Mouse (Mus musculus) hindbrain, embryonic 12.5 days (tissue): Measurements from ENCODE around the gene Pipox. TPM values are rescaled to one million over a fixed set of nuclear protein-coding genes. Genes with fewer than 3 reads are reported as not detected.

ENCODE experiments used
- ATAC-seq: fragments of 200-750 bp; cut with Nextera tagmentation; 2 replicates; pipeline ENCODE4 v1.8.0; 2017; ENCODE audit warnings: moderate TSS enrichment; ENCODE audit not compliant: low FRiP score
- H3K27ac ChIP-seq: fragments of 300-500 bp; sonication (generic); 2 replicates; pipeline ENCODE4 v1.5.1; 2016; ENCODE audit warnings: mild to moderate bottlenecking
- H3K27me3 ChIP-seq: fragments of 300-500 bp; sonication (generic); 2 replicates; pipeline ENCODE4 v1.6.1; 2016; ENCODE audit warnings: mild to moderate bottlenecking
- H3K36me3 ChIP-seq: fragments of 300-500 bp; sonication (generic); 2 replicates; pipeline ENCODE4 v1.6.1; 2016; ENCODE audit warnings: mild to moderate bottlenecking
- H3K4me1 ChIP-seq: fragments of 300-500 bp; sonication (generic); 2 replicates; pipeline ENCODE4 v1.6.1; 2016
- H3K4me2 ChIP-seq: fragments of 300-500 bp; sonication (generic); replicated peaks from 2 replicates; pipeline ENCODE4 v1.6.1; 2016; ENCODE audit warnings: mild to moderate bottlenecking
- H3K4me3 ChIP-seq: fragments of 300-500 bp; sonication (generic); 2 replicates; pipeline ENCODE4 v1.5.1; 2016; ENCODE audit warnings: mild to moderate bottlenecking
- H3K9ac ChIP-seq: fragments of 300-500 bp; sonication (generic); 2 replicates; pipeline ENCODE4 v1.6.1; 2016; ENCODE audit warnings: mild to moderate bottlenecking, moderate library complexity
- H3K9me3 ChIP-seq: fragments of 300-500 bp; sonication (generic); replicated peaks from 2 replicates; pipeline ENCODE4 v1.6.1; 2016; ENCODE audit warnings: mild to moderate bottlenecking
- WGBS: fragments of 180-500 bp; shearing (Covaris S2); methylation state at CpG from one replicate; pipeline ENCODE4 v1.1.7; 2016; 5-methylcytosine and 5-hydroxymethylcytosine counted together
- polyA plus RNA-seq: library from polyadenylated mRNA; unstranded; fragments of >200 nt; fragmentation: Nextera tagmentation; extraction: Ambion mirVana; gene quantifications from 2 replicates; pipeline ENCODE4 v1.2.1, GENCODE M21; 2016

The Pipox gene
- polyA plus RNA-seq, 1 experiment from 2014 or later = 5.0 TPM

GRCm38 (mm10) chr11:77890648-77891258 is 3.1 kb downstream of the Pipox start:
- Histone ChIP-seq H3K36me3 (no peaks in the 10 kb centered on the region), H3K27me3 (peaks cover 15% of the 10 kb centered on the region), H3K4me3 (no peak overlapping the region), H3K9me3 (no peaks in the 10 kb centered on the region), H3K9ac (no peak overlapping the region), H3K27ac (0 out of 2 replicates have a peak overlapping the region, but pooled peaks have one; percentile 23), H3K4me1 (peaks cover 71% of the 10 kb centered on the region), H3K4me2 (no peak overlapping the region)
- 47% methylated on average over 2 of the region's 2 CpGs for WGBS
- no peak for ATAC-seq

- no peak overlapping the region for H3K4me2 ChIP-seq
- WGBS = 57% methylated on average over 2 of the region's 2 CpGs
- ATAC-seq = no peak
These were observed 4.4 kb downstream of the Pipox start for GRCm38 (mm10) chr11:77889484-77889883.

GRCm38 (mm10) chr11:77888846-77889245 is 5.0 kb downstream of the Pipox start:
- Histone ChIP-seq H3K27ac (peak overlapping the region; percentile 45; the same call in 1 of the 2 replicates), H3K4me3 (no peak overlapping the region), H3K27me3 (peaks cover 18% of the 10 kb centered on the region), H3K36me3 (no peaks in the 10 kb centered on the region), H3K9ac (no peak overlapping the region), H3K9me3 (no peaks in the 10 kb centered on the region), H3K4me2 (no peak overlapping the region), H3K4me1 (peaks cover 75% of the 10 kb centered on the region)
- ATAC-seq = no peak
- 90% methylated on average over 5 of the region's 5 CpGs for WGBS

More at GRCm38 (mm10) chr11:77889484-77889883, 4.4 kb downstream of the Pipox start:
- Histone ChIP-seq H3K4me3 (no peak overlapping the region), H3K36me3 (no peaks in the 10 kb centered on the region), H3K27me3 (peaks cover 15% of the 10 kb centered on the region), H3K9me3 (no peaks in the 10 kb centered on the region), H3K27ac (no peak overlapping the region), H3K9ac (no peak overlapping the region), H3K4me1 (peaks cover 75% of the 10 kb centered on the region)

- Histone ChIP-seq H3K4me1 (peaks cover 62% of the 10 kb centered on the region), H3K4me2 (peak overlapping the region; percentile 17; the same call in 1 of the 2 replicates), H3K27ac (peak overlapping the region; percentile 87), H3K27me3 (peaks cover 26% of the 10 kb centered on the region), H3K9me3 (no peaks in the 10 kb centered on the region), H3K36me3 (no peaks in the 10 kb centered on the region), H3K9ac (peak overlapping the region; percentile 20), H3K4me3 (no peak overlapping the region)
- WGBS = 24% methylated on average over 17 of the region's 17 CpGs
- ATAC-seq = peak; percentile 76
These were observed 6.4 kb downstream of the Pipox start for GRCm38 (mm10) chr11:77887373-77887960.

GRCm38 (mm10) chr11:77885246-77885575 is 8.7 kb downstream of the Pipox start:
- 32% methylated on average over 8 of the region's 8 CpGs for WGBS
- Histone ChIP-seq H3K27ac (peak overlapping the region; percentile 87), H3K9ac (peak overlapping the region; percentile 35; the same call in 1 of the 2 replicates), H3K9me3 (no peaks in the 10 kb centered on the region), H3K4me1 (peaks cover 46% of the 10 kb centered on the region), H3K4me3 (no peak overlapping the region), H3K27me3 (peaks cover 30% of the 10 kb centered on the region), H3K36me3 (no peaks in the 10 kb centered on the region), H3K4me2 (peak overlapping the region; percentile 16)
- peak; percentile 82 for ATAC-seq

- 29% methylated on average over 10 of the region's 10 CpGs for WGBS
- Histone ChIP-seq H3K4me3 (no peak overlapping the region), H3K4me1 (peaks cover 46% of the 10 kb centered on the region), H3K9ac (peak overlapping the region; percentile 35; the same call in 1 of the 2 replicates), H3K27ac (peak overlapping the region; percentile 87), H3K9me3 (no peaks in the 10 kb centered on the region), H3K4me2 (peak overlapping the region; percentile 16; the same call in 1 of the 2 replicates), H3K36me3 (no peaks in the 10 kb centered on the region), H3K27me3 (peaks cover 27% of the 10 kb centered on the region)
- ATAC-seq = peak; percentile 6; the same call in 1 of the 2 replicates
These were observed 9.2 kb downstream of the Pipox start for GRCm38 (mm10) chr11:77884524-77885245.

- no peak for ATAC-seq
- no peak overlapping the region for H3K4me2 ChIP-seq
- no peak overlapping the region for H3K9ac ChIP-seq
- H3K9me3 ChIP-seq = no peaks in the 10 kb centered on the region
- H3K27ac ChIP-seq = peak overlapping the region; percentile 69
- no peaks in the 10 kb centered on the region for H3K36me3 ChIP-seq
- H3K27me3 ChIP-seq = peaks cover 13% of the 10 kb centered on the region
- H3K4me1 ChIP-seq = peaks cover 44% of the 10 kb centered on the region
- WGBS = 48% methylated on average over 11 of the region's 11 CpGs
- no peak overlapping the region for H3K4me3 ChIP-seq
These were observed 17.1 kb downstream of the Pipox start for GRCm38 (mm10) chr11:77876760-77877148.

- WGBS = 55% methylated on average over 26 of the region's 26 CpGs
- H3K27ac ChIP-seq = peak overlapping the region; percentile 69
- no peaks in the 10 kb centered on the region for H3K9me3 ChIP-seq
- H3K9ac ChIP-seq = no peak overlapping the region
- ATAC-seq = 0 out of 2 replicates have a peak, but pooled peaks have one; percentile 18
- peaks cover 9% of the 10 kb centered on the region; the same call in 1 of the 2 replicates for H3K27me3 ChIP-seq
- H3K4me1 ChIP-seq = peaks cover 50% of the 10 kb centered on the region
- no peak overlapping the region for H3K4me3 ChIP-seq
- no peaks in the 10 kb centered on the region for H3K36me3 ChIP-seq
- no peak overlapping the region for H3K4me2 ChIP-seq
These were observed 17.8 kb downstream of the Pipox start for GRCm38 (mm10) chr11:77875847-77876759.

GRCm38 (mm10) chr11:77875269-77875668 is 18.6 kb downstream of the Pipox start:
- no peaks in the 10 kb centered on the region for H3K36me3 ChIP-seq
- peaks cover 9% of the 10 kb centered on the region; the same call in 1 of the 2 replicates for H3K27me3 ChIP-seq
- 28% methylated on average over 5 of the region's 5 CpGs for WGBS
- no peaks in the 10 kb centered on the region for H3K9me3 ChIP-seq
- peaks cover 51% of the 10 kb centered on the region for H3K4me1 ChIP-seq
- peak overlapping the region; percentile 69 for H3K27ac ChIP-seq
- H3K9ac ChIP-seq = no peak overlapping the region
- peak; percentile 74 for ATAC-seq
- no peak overlapping the region for H3K4me2 ChIP-seq
- no peak overlapping the region for H3K4me3 ChIP-seq

- peak overlapping the region; percentile 69; the same call in 1 of the 2 replicates for H3K27ac ChIP-seq
- H3K27me3 ChIP-seq = peaks cover 9% of the 10 kb centered on the region; the same call in 1 of the 2 replicates
- H3K9me3 ChIP-seq = no peaks in the 10 kb centered on the region
- peaks cover 51% of the 10 kb centered on the region for H3K4me1 ChIP-seq
- H3K36me3 ChIP-seq = no peaks in the 10 kb centered on the region
- no peak; the same call in 1 of the 2 replicates for ATAC-seq
- no peak overlapping the region for H3K9ac ChIP-seq
- WGBS = 50% methylated on average over 6 of the region's 6 CpGs
- H3K4me3 ChIP-seq = no peak overlapping the region
- H3K4me2 ChIP-seq = no peak overlapping the region
These were observed 19.1 kb downstream of the Pipox start for GRCm38 (mm10) chr11:77874685-77875231.

- no peak for ATAC-seq
- Histone ChIP-seq H3K27ac (peak overlapping the region; percentile 62; the same call in 1 of the 2 replicates), H3K9ac (no peak overlapping the region), H3K4me1 (peaks cover 60% of the 10 kb centered on the region), H3K27me3 (peaks cover 18% of the 10 kb centered on the region), H3K4me2 (no peak overlapping the region; the same call in 1 of the 2 replicates), H3K4me3 (no peak overlapping the region), H3K9me3 (no peaks in the 10 kb centered on the region), H3K36me3 (no peaks in the 10 kb centered on the region)
- 51% methylated on average over 3 of the region's 3 CpGs for WGBS
These were observed 20.8 kb downstream of the Pipox start for GRCm38 (mm10) chr11:77873116-77873515.
